Mouse (Mus musculus): ENCODE results near the gene Mat2a. TPM values are rescaled to one million over a fixed set of nuclear protein-coding genes. Genes with fewer than 3 reads are reported as not detected.

Gene Mat2a
- polyA plus RNA-seq, 2 experiments = 99.9 to 159 TPM

- TF ChIP-seq CTCF (IDR thresholded peaks at IDR 0.05; ENCODE audit: low read depth) = no peak
- no peak for TF ChIP-seq EP300 (IDR thresholded peaks at IDR 0.05; ENCODE audit: low read depth)
- DNase-seq (ENCODE audit: low read depth in 3 of 3, low spot score in 3 of 3) (no peak), ATAC-seq (ENCODE audit: insufficient read depth) (no peak)
- peak overlapping the region; percentile 67 to 95 for H3K4me3 ChIP-seq (ENCODE audit: insufficient read depth in 1 of 2, low read depth in 2 of 2, low read length in 2 of 2)
- H3K9ac ChIP-seq (replicated peaks) = peak overlapping the region; percentile 99
- peak overlapping the region; percentile 94 for H3K27ac ChIP-seq
- no peaks in the 10 kb centered on the region for H3K27me3 ChIP-seq (ENCODE audit: control insufficient read depth, insufficient read depth, low read length)
- WGBS (ENCODE audit: insufficient replicate concordance) = 6% methylated on average over 17 of the region's 17 CpGs
- H3K9me3 ChIP-seq (ENCODE audit: control insufficient read depth, low read length) = no peaks in the 10 kb centered on the region
- peak overlapping the region; percentile 82 for H3K4me2 ChIP-seq (ENCODE audit: low read depth)
- peaks cover 27% of the 10 kb centered on the region for H3K36me3 ChIP-seq (replicated peaks; ENCODE audit: control insufficient read depth, insufficient read depth, low read depth)
- H3K4me1 ChIP-seq (replicated peaks; ENCODE audit: control insufficient read depth in 2 of 2, insufficient read depth in 2 of 2, low read length in 1 of 2) = peaks cover 11 to 16% of the 10 kb centered on the region in 2 experiments
Observed at GRCm38 (mm10) chr6:72440186-72440990, 1.0 kb upstream of the Mat2a start.

GRCm38 (mm10) chr6:72438862-72439354 lies 450 bp downstream of the Mat2a start:
- WGBS (ENCODE audit: insufficient replicate concordance) = under 1% methylated on average over 56 of the region's 57 CpGs
- Histone ChIP-seq H3K4me3 (ENCODE audit: insufficient read depth in 1 of 2, low read depth in 2 of 2, low read length in 2 of 2) (peak overlapping the region; percentile 95 to 97), H3K4me2 (ENCODE audit: low read depth) (peak overlapping the region; percentile 82), H3K4me1 (replicated peaks; ENCODE audit: control insufficient read depth in 2 of 2, insufficient read depth in 2 of 2, low read length in 1 of 2) (peaks cover 11 to 16% of the 10 kb centered on the region in 2 experiments), H3K36me3 (replicated peaks; ENCODE audit: control insufficient read depth, insufficient read depth, low read depth) (peaks cover 41% of the 10 kb centered on the region), H3K9me3 (ENCODE audit: control insufficient read depth, low read length) (no peaks in the 10 kb centered on the region), H3K27ac (peak overlapping the region; percentile 94), H3K27me3 (ENCODE audit: control insufficient read depth, insufficient read depth, low read length) (no peaks in the 10 kb centered on the region), H3K9ac (replicated peaks) (peak overlapping the region; percentile 99)
- ATAC-seq (ENCODE audit: insufficient read depth) = peak; percentile 53
- DNase-seq (ENCODE audit: low read depth in 3 of 3, low spot score in 3 of 3) = peak; percentile 70 to 82 (median 75)
- TF ChIP-seq EP300 (IDR thresholded peaks at IDR 0.05; ENCODE audit: low read depth) (peak; percentile 35; the same call in 1 of the 2 replicates), CTCF (IDR thresholded peaks at IDR 0.05; ENCODE audit: low read depth) (no peak)

GRCm38 (mm10) chr6:72438226-72438625 lies 1.1 kb downstream of the Mat2a start:
- Histone ChIP-seq H3K4me3 (ENCODE audit: insufficient read depth in 1 of 2, low read depth in 2 of 2, low read length in 2 of 2) (peak overlapping the region; percentile 95 to 97), H3K4me1 (replicated peaks; ENCODE audit: control insufficient read depth in 2 of 2, insufficient read depth in 2 of 2, low read length in 1 of 2) (peaks cover 11 to 16% of the 10 kb centered on the region in 2 experiments), H3K27ac (peak overlapping the region; percentile 94), H3K4me2 (ENCODE audit: low read depth) (peak overlapping the region; percentile 82), H3K27me3 (ENCODE audit: control insufficient read depth, insufficient read depth, low read length) (no peaks in the 10 kb centered on the region), H3K36me3 (replicated peaks; ENCODE audit: control insufficient read depth, insufficient read depth, low read depth) (peaks cover 48% of the 10 kb centered on the region), H3K9me3 (ENCODE audit: control insufficient read depth, low read length) (no peaks in the 10 kb centered on the region), H3K9ac (replicated peaks) (peak overlapping the region; percentile 99)
- TF ChIP-seq CTCF (IDR thresholded peaks at IDR 0.05; ENCODE audit: low read depth) (no peak), EP300 (IDR thresholded peaks at IDR 0.05; ENCODE audit: low read depth) (no peak)
- WGBS (ENCODE audit: insufficient replicate concordance) = 1% methylated on average over 5 of the region's 5 CpGs
- DNase-seq (ENCODE audit: low read depth in 3 of 3, low spot score in 3 of 3) (no peak), ATAC-seq (ENCODE audit: insufficient read depth) (no peak)

GRCm38 (mm10) chr6:72432153-72432552 lies 7.2 kb downstream of the Mat2a start:
- H3K27ac ChIP-seq = no peak overlapping the region
- no peak overlapping the region for H3K4me2 ChIP-seq (ENCODE audit: low read depth)
- no peak overlapping the region for H3K4me3 ChIP-seq (ENCODE audit: insufficient read depth in 1 of 2, low read depth in 2 of 2, low read length in 2 of 2)
- peaks cover 68% of the 10 kb centered on the region for H3K36me3 ChIP-seq (replicated peaks; ENCODE audit: control insufficient read depth, insufficient read depth, low read depth)
- no peak overlapping the region for H3K9ac ChIP-seq (replicated peaks)
- no peaks in the 10 kb centered on the region for H3K27me3 ChIP-seq (ENCODE audit: control insufficient read depth, insufficient read depth, low read length)
- WGBS (ENCODE audit: insufficient replicate concordance) = 82% methylated on average over 2 of the region's 2 CpGs
- DNase-seq (ENCODE audit: low read depth in 3 of 3, low spot score in 3 of 3) (no peak), ATAC-seq (ENCODE audit: insufficient read depth) (0 out of 2 replicates have a peak, but pooled peaks have one; percentile 2)
- peaks cover 0 to under 1% of the 10 kb centered on the region in 2 experiments; a peak in 1 of 4 replicates for H3K4me1 ChIP-seq (replicated peaks; ENCODE audit: control insufficient read depth in 2 of 2, insufficient read depth in 2 of 2, low read length in 1 of 2)
- H3K9me3 ChIP-seq (ENCODE audit: control insufficient read depth, low read length) = no peaks in the 10 kb centered on the region
- no peak for TF ChIP-seq CTCF (IDR thresholded peaks at IDR 0.05; ENCODE audit: low read depth)
- TF ChIP-seq EP300 (IDR thresholded peaks at IDR 0.05; ENCODE audit: low read depth) = no peak

Data from liver, embryonic 14.5 days (tissue).